Mouse (Mus musculus) embryo, embryonic 10 days (tissue): ENCODE results near the gene Fignl2.

Experiments
- DNase-seq: peaks from one replicate; pipeline ENCODE4 v3.0.0-alpha.2; 2015; ENCODE audit warnings: low spot score

The Fignl2 gene

GRCm38 (mm10) chr15:101066920-101067696 is 11.3 kb downstream of the Fignl2 start:
- DNase-seq: peak; percentile 59

- peak; percentile 76 for DNase-seq
Measured at GRCm38 (mm10) chr15:101066364-101066847, 12.0 kb downstream of the Fignl2 start.

GRCm38 (mm10) chr15:101065069-101065468 is 13.3 kb downstream of the Fignl2 start:
- DNase-seq: peak; percentile 60

- DNase-seq: no peak
Measured at GRCm38 (mm10) chr15:101060280-101060852, 18.0 kb downstream of the Fignl2 start.

- peak; percentile 43 for DNase-seq
Measured at GRCm38 (mm10) chr15:101059570-101060279, 18.6 kb downstream of the Fignl2 start.

GRCm38 (mm10) chr15:101056225-101056624 is 22.1 kb downstream of the Fignl2 start:
- DNase-seq: peak; percentile 85

- no peak for DNase-seq
Measured at GRCm38 (mm10) chr15:101054541-101054940, 23.8 kb downstream of the Fignl2 start.

GRCm38 (mm10) chr15:101053832-101054459 is 24.4 kb downstream of the Fignl2 start:
- DNase-seq: peak; percentile 63

GRCm38 (mm10) chr15:101052560-101053501 is 25.5 kb downstream of the Fignl2 start:
- peak; percentile 64 for DNase-seq

- peak; percentile 69 for DNase-seq
Measured at GRCm38 (mm10) chr15:101051869-101052268, 26.5 kb downstream of the Fignl2 start.

GRCm38 (mm10) chr15:101048338-101048896 is 29.9 kb downstream of the Fignl2 start:
- no peak for DNase-seq

GRCm38 (mm10) chr15:101047194-101047555 is 31.2 kb downstream of the Fignl2 start, which contains the start of gene Gm47841:
TSS of gene Gm47841 (minus strand) at chr15:101047397.
- DNase-seq: peak; percentile 70

GRCm38 (mm10) chr15:101046527-101047193 is 31.7 kb downstream of the Fignl2 start:
- peak; percentile 70 for DNase-seq

GRCm38 (mm10) chr15:101046039-101046526 is 32.3 kb downstream of the Fignl2 start:
- no peak for DNase-seq

- no peak for DNase-seq
Measured at GRCm38 (mm10) chr15:101044531-101044930, 33.8 kb downstream of the Fignl2 start.

- peak; percentile 88 for DNase-seq
Measured at GRCm38 (mm10) chr15:101042613-101043012, 35.8 kb downstream of the Fignl2 start.

- no peak for DNase-seq
Measured at GRCm38 (mm10) chr15:101041966-101042365, 36.4 kb downstream of the Fignl2 start.

GRCm38 (mm10) chr15:101039651-101040050 is 38.7 kb downstream of the Fignl2 start:
- DNase-seq: peak; percentile 59

- DNase-seq: no peak
Measured at GRCm38 (mm10) chr15:101028960-101029359, 49.4 kb downstream of the Fignl2 start.

- no peak for DNase-seq
Measured at GRCm38 (mm10) chr15:101011352-101011751, 67.0 kb downstream of the Fignl2 start.
